ENCODE assay signal across 11 mouse cellular contexts in genomic region chr13:53734944-53735343, GRCm38 (mm10).
A peak's percentile ranks its signal among the peaks of the same experiment; 100 is the strongest.
DNase-seq lines count a peak whose midpoint lies in the region; ATAC-seq lines count a peak whose summit lies in the region.
"Had no signal": no experiment of that assay in that cellular context is flagged by ENCODE, and none has a peak within 500 bp of the region (broad histone marks: within the 10 kb centered on the region; RNA-seq: fewer than 3 reads in every experiment).

No protein-coding gene starts in this region.

- DNase-seq in lung, adult 18-20 months: no peak
- DNase-seq in heart, postnatal 10 days: peak; percentile 45 to 64
- peak; percentile 74 for DNase-seq in retina, postnatal 1 day
- DNase-seq in right cerebral cortex, adult 2 months (ENCODE audit: low spot score in 2 of 2): no peak
- DNase-seq in frontal cortex, postnatal 10 days (ENCODE audit: low spot score in 2 of 2): no peak
- DNase-seq: cerebellum, adult 11 months had no signal

- peak; percentile 25; the same call in 1 of the 2 replicates for ATAC-seq in heart, embryonic 13.5 days (ENCODE audit: extremely low read depth, insufficient number of reproducible peaks, low FRiP score, low TSS enrichment)
- no peak for ATAC-seq in heart, embryonic 11.5 days (replicated peaks; ENCODE audit: insufficient number of reproducible peaks, low FRiP score, low TSS enrichment)
- ATAC-seq in lung, embryonic 15.5 days (ENCODE audit: borderline replicate concordance, extremely low read depth, low FRiP score, low TSS enrichment): peak; percentile 95

- no peaks in the 10 kb centered on the region for H3K27me3 ChIP-seq in heart, embryonic 13.5 days (replicated peaks)
- peaks cover 3% of the 10 kb centered on the region; the same call in 1 of the 2 replicates for H3K27me3 ChIP-seq in heart, embryonic 11.5 days (ENCODE audit: control insufficient read depth, insufficient read depth, low read length)
- H3K27me3 ChIP-seq in lung, embryonic 15.5 days: no peaks in the 10 kb centered on the region
- H3K27me3 ChIP-seq: limb, embryonic 15.5 days had no signal

- intact Hi-C loops in heart, postnatal 10 days (cut with DNase I): no loop called here

- H3K9me3 ChIP-seq in heart, embryonic 13.5 days: no peaks in the 10 kb centered on the region
- no peaks in the 10 kb centered on the region for H3K9me3 ChIP-seq in heart, embryonic 11.5 days (replicated peaks; ENCODE audit: control insufficient read depth, low read length)
- H3K9me3 ChIP-seq in lung, embryonic 15.5 days: no peaks in the 10 kb centered on the region
- H3K9me3 ChIP-seq: limb, embryonic 15.5 days had no signal

- peaks cover 15% of the 10 kb centered on the region for H3K4me1 ChIP-seq in heart, embryonic 13.5 days
- H3K4me1 ChIP-seq in heart, embryonic 11.5 days (ENCODE audit: control insufficient read depth, insufficient read depth, low read length): no peaks in the 10 kb centered on the region
- H3K4me1 ChIP-seq in lung, embryonic 15.5 days: peaks cover 11% of the 10 kb centered on the region; the same call in 1 of the 2 replicates
- H3K4me1 ChIP-seq: limb, embryonic 15.5 days had no signal

- peak overlapping the region; percentile 43 for H3K27ac ChIP-seq in heart, embryonic 13.5 days (replicated peaks)
- H3K27ac ChIP-seq in heart, embryonic 11.5 days (ENCODE audit: low read depth, low read length): no peak overlapping the region
- 0 out of 2 replicates have a peak overlapping the region, but pooled peaks have one; percentile 19 for H3K27ac ChIP-seq in lung, embryonic 15.5 days
- H3K27ac ChIP-seq: limb, embryonic 15.5 days had no signal

- H3K36me3 ChIP-seq in heart, embryonic 13.5 days: no peaks in the 10 kb centered on the region
- no peaks in the 10 kb centered on the region for H3K36me3 ChIP-seq in heart, embryonic 11.5 days (ENCODE audit: control insufficient read depth, insufficient read depth, low read length)
- H3K36me3 ChIP-seq in lung, embryonic 15.5 days: no peaks in the 10 kb centered on the region
- H3K36me3 ChIP-seq: limb, embryonic 15.5 days had no signal

- WGBS in heart, embryonic 13.5 days: 38% methylated on average over 4 of the region's 4 CpGs
- WGBS in heart, embryonic 11.5 days (ENCODE audit: insufficient replicate concordance): 56% methylated on average over 4 of the region's 4 CpGs
- 37% methylated on average over 4 of the region's 4 CpGs for WGBS in lung, embryonic 15.5 days

- H3K9ac ChIP-seq in heart, embryonic 13.5 days: no peak overlapping the region
- no peak overlapping the region for H3K9ac ChIP-seq in heart, embryonic 11.5 days (ENCODE audit: low read depth, low read length)
- H3K9ac ChIP-seq in lung, embryonic 15.5 days: no peak overlapping the region
- H3K9ac ChIP-seq: limb, embryonic 15.5 days had no signal

- H3K4me3 ChIP-seq in heart, embryonic 13.5 days: no peak overlapping the region
- no peak overlapping the region for H3K4me3 ChIP-seq in heart, embryonic 11.5 days (ENCODE audit: low read depth, low read length)
- H3K4me3 ChIP-seq in lung, embryonic 15.5 days: no peak overlapping the region
- H3K4me3 ChIP-seq: limb, embryonic 15.5 days had no signal

- no peak overlapping the region for H3K4me2 ChIP-seq in heart, embryonic 13.5 days
- H3K4me2 ChIP-seq in heart, embryonic 11.5 days: no peak overlapping the region
- H3K4me2 ChIP-seq in lung, embryonic 15.5 days: no peak overlapping the region
- H3K4me2 ChIP-seq: limb, embryonic 15.5 days; midbrain, embryonic 11.5 days had no signal

Comparison
In these comparisons a context has a peak if more than half of its experiments do, and no peak if none do; other contexts are left out.
1. DNase-seq: peak in heart, postnatal 10 days (2 of 2) and retina, postnatal 1 day (single experiment); none in lung, adult 18-20 months (0 of 2), right cerebral cortex, adult 2 months (0 of 2) and frontal cortex, postnatal 10 days (0 of 2).